Mouse (Mus musculus) kidney, embryonic 14.5 days (tissue): ENCODE results near the gene Scube2. TPM values are rescaled to one million over a fixed set of nuclear protein-coding genes. Genes with fewer than 3 reads are reported as not detected.

Experiments used
- ATAC-seq: fragments of 200-750 bp; cut with Nextera tagmentation; 2 replicates; pipeline ENCODE4 v1.8.0; 2017; ENCODE audit warnings: moderate number of reproducible peaks, mild to moderate bottlenecking, moderate TSS enrichment, moderate library complexity; ENCODE audit not compliant: low FRiP score, low TSS enrichment
- H3K27ac ChIP-seq: fragments of 300-500 bp; sonication (generic); 2 replicates; pipeline ENCODE4 v1.5.1; 2014; ENCODE audit warnings: low read depth, mild to moderate bottlenecking, low read length, moderate library complexity, mixed read lengths
- H3K27me3 ChIP-seq: fragments of 300-500 bp; sonication (generic); 2 replicates; pipeline ENCODE4 v1.6.1; 2014; ENCODE audit warnings: mild to moderate bottlenecking, low read length; ENCODE audit not compliant: control insufficient read depth, insufficient read depth
- H3K36me3 ChIP-seq: fragments of 300-500 bp; sonication (generic); 2 replicates; pipeline ENCODE4 v1.6.1; 2014; ENCODE audit warnings: low read length, mixed read lengths; ENCODE audit not compliant: control insufficient read depth, insufficient read depth
- H3K4me1 ChIP-seq: fragments of 300-500 bp; sonication (generic); 2 replicates; pipeline ENCODE4 v1.6.1; 2014; ENCODE audit warnings: low read length, mixed read lengths; ENCODE audit not compliant: control insufficient read depth, insufficient read depth
- H3K4me2 ChIP-seq: fragments of 300-500 bp; sonication (generic); replicated peaks from 2 replicates; pipeline ENCODE4 v1.6.1; 2014; ENCODE audit warnings: low read depth, mild to moderate bottlenecking, low read length
- H3K4me3 ChIP-seq: fragments of 300-500 bp; sonication (generic); 2 replicates; pipeline ENCODE4 v1.5.1; 2014; ENCODE audit warnings: mild to moderate bottlenecking, low read length
- H3K9ac ChIP-seq: fragments of 300-500 bp; sonication (generic); 2 replicates; pipeline ENCODE4 v1.6.1; 2014; ENCODE audit warnings: low read depth, mild to moderate bottlenecking, low read length, moderate library complexity
- H3K9me3 ChIP-seq: fragments of 300-500 bp; sonication (generic); 2 replicates; pipeline ENCODE4 v1.6.1; 2016; ENCODE audit warnings: low read length; ENCODE audit not compliant: control insufficient read depth
- WGBS: fragments of 180-500 bp; shearing (Covaris S2); extraction: QIAGEN DNeasy Blood & Tissue Kit; methylation state at CpG from one replicate; pipeline ENCODE4 v1.1.7; 2014; 5-methylcytosine and 5-hydroxymethylcytosine counted together
- polyA plus RNA-seq: library from polyadenylated mRNA; unstranded; fragments of >200 nt; fragmentation: Nextera tagmentation; extraction: Ambion mirVana; gene quantifications from 2 replicates; pipeline ENCODE4 v1.2.1, GENCODE M21; 2014

Gene Scube2
- polyA plus RNA-seq, 1 experiment from 2014 or later: 0.77 TPM

DNA sequence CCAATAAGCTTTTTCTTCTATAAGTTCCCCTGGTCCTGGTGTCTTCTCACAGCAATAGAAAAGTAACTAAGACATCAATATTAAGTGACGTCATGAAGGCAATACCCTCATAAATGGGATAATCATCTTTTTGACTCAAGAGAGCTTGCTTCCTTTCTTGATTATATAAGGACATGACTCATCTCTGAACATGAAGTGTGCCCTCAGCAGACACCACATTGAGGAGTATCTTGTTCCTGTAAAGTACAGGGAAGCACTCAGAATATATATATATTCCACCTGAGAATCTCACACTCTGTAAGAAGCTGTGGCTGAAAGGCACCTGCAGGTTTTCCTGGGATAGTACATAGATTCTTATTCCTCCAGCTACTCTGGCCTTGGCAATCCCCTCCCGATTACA lies 17.1 kb upstream of the Scube2 start:
- Histone ChIP-seq H3K27ac (no peak overlapping the region), H3K27me3 (no peaks in the 10 kb centered on the region), H3K4me2 (no peak overlapping the region), H3K36me3 (no peaks in the 10 kb centered on the region; the same call in 1 of the 2 replicates), H3K9ac (no peak overlapping the region), H3K4me1 (no peaks in the 10 kb centered on the region), H3K9me3 (peaks cover 4% of the 10 kb centered on the region; the same call in 1 of the 2 replicates), H3K4me3 (no peak overlapping the region)
- ATAC-seq: no peak
- 94% methylated on average over 2 of the region's 2 CpGs for WGBS

DNA sequence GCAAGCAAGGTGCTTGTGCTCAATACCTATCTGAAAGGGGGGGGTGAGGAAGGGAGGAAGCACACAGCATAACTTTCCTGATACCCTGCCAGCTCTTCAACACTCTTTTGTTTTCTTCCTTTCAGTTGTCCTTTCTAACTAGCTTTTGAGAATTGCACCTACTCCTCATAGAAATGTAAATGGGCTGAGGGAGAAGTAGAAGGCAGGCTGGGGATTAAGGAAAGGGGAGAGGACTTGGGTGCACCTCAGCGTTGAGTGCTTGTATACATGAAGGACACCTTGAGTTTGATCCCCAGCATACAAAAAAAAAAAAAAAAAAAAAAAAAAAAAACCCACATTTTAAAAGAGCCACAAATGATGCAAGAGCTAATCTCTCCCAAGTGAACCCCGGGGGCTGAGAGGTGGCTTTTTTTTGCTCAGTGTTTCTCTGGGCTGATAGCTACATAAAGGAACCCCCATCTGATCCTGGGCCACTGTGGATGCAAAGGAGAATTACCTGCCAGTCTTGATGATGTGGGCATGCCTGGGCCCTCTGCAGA lies 16.2 kb upstream of the Scube2 start:
- Histone ChIP-seq H3K4me2 (no peak overlapping the region), H3K27ac (no peak overlapping the region), H3K36me3 (no peaks in the 10 kb centered on the region; the same call in 1 of the 2 replicates), H3K9ac (no peak overlapping the region), H3K27me3 (no peaks in the 10 kb centered on the region), H3K4me1 (no peaks in the 10 kb centered on the region), H3K9me3 (peaks cover under 1% of the 10 kb centered on the region; the same call in 1 of the 2 replicates), H3K4me3 (no peak overlapping the region)
- no peak for ATAC-seq
- WGBS: 47% methylated on average over 2 of the region's 2 CpGs

DNA sequence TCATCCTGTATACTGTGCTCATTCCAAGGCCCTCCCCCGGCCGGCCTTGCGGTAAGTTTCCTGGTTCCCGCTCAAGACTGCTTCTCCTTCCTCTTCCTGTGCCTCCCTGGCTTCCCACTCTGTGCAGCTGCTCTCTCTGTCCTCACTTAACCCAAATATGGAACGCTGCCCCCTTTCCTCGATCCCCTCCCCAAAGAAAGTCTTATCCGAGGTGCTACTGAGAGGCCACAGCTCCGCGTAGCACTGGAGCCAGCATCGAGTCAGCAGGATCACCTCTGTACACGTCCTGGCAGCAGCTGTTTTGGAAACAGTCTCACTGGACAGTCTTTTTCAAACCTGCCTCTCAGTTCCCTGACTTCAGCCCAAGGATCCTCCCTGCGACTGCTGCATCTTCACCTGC lies 13.7 kb upstream of the Scube2 start:
- no peaks in the 10 kb centered on the region for H3K36me3 ChIP-seq
- no peak overlapping the region for H3K4me3 ChIP-seq
- no peak overlapping the region for H3K9ac ChIP-seq
- no peaks in the 10 kb centered on the region for H3K27me3 ChIP-seq
- ATAC-seq: no peak
- no peaks in the 10 kb centered on the region for H3K4me1 ChIP-seq
- H3K4me2 ChIP-seq: no peak overlapping the region
- H3K9me3 ChIP-seq: no peaks in the 10 kb centered on the region
- 45% methylated on average over 12 of the region's 12 CpGs for WGBS
- H3K27ac ChIP-seq: no peak overlapping the region

DNA sequence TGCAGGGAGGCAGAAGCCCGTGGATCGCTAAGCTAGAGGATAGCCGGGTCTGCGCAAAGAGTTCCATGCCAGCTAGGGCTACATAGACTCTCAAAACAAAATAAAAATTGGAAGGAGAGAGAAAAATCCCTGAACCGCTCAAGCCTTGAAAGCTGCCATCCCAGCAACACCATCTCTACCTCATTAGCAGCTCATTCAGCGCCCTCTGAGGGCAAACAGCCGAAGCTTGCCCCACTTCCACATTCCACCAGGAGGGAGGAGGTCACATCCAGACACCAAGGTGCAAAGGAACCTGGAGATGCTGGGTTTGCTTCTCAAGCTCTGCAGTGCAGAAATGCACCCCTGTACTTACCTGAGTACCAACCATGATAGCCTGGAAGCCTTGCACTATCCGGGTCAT lies 10.6 kb upstream of the Scube2 start:
- no peaks in the 10 kb centered on the region for H3K4me1 ChIP-seq
- H3K9ac ChIP-seq: no peak overlapping the region
- H3K4me3 ChIP-seq: no peak overlapping the region
- no peaks in the 10 kb centered on the region for H3K36me3 ChIP-seq
- 69% methylated on average over 8 of the region's 8 CpGs for WGBS
- no peak for ATAC-seq
- H3K4me2 ChIP-seq: no peak overlapping the region
- no peaks in the 10 kb centered on the region for H3K27me3 ChIP-seq
- no peaks in the 10 kb centered on the region for H3K9me3 ChIP-seq
- H3K27ac ChIP-seq: no peak overlapping the region

DNA sequence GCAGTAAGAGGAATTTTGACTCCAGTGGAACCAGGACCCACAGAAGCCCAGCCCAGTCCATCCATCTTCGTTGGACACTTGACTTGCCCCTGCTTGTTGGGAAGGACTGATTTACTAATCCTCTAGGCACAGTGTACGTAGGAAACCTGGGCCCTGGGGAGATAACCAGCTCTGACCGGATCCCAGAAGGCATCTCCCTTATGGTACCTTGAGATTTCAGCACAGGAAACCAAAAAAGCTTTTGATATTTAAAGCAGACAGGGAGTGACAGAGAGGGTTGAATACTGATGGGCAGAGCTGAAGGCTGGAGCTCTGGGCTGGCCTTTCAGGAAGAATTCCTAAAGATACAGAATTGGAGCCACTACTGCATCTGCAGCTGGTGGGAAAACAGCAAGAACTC lies 10.1 kb upstream of the Scube2 start:
- Histone ChIP-seq H3K27ac (no peak overlapping the region), H3K9ac (no peak overlapping the region), H3K36me3 (no peaks in the 10 kb centered on the region), H3K4me1 (no peaks in the 10 kb centered on the region), H3K4me2 (no peak overlapping the region), H3K9me3 (no peaks in the 10 kb centered on the region), H3K27me3 (no peaks in the 10 kb centered on the region), H3K4me3 (no peak overlapping the region)
- 67% methylated on average over 3 of the region's 3 CpGs for WGBS
- ATAC-seq: no peak

DNA sequence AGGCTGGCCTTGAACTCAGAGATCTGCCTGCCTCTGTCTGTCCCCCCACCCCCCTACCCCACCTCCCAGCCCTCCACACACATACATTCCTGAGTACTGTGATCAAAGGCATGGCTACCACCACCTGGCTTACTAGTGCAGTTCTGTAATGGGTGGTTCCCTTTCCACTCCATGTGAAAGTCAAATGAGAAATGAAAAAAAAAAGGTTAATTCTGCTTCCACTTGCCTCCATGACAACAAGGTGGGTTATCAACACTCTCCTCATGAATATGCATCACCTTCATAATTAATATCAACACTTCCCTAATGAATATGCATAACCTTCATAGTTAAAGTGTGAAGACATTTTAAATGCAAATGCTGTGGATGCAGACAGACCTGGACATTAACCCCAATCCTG lies 9.6 kb upstream of the Scube2 start:
- Histone ChIP-seq H3K27me3 (no peaks in the 10 kb centered on the region), H3K4me1 (no peaks in the 10 kb centered on the region), H3K36me3 (no peaks in the 10 kb centered on the region), H3K9ac (no peak overlapping the region), H3K9me3 (no peaks in the 10 kb centered on the region), H3K4me2 (no peak overlapping the region), H3K27ac (no peak overlapping the region), H3K4me3 (no peak overlapping the region)
- no peak for ATAC-seq

DNA sequence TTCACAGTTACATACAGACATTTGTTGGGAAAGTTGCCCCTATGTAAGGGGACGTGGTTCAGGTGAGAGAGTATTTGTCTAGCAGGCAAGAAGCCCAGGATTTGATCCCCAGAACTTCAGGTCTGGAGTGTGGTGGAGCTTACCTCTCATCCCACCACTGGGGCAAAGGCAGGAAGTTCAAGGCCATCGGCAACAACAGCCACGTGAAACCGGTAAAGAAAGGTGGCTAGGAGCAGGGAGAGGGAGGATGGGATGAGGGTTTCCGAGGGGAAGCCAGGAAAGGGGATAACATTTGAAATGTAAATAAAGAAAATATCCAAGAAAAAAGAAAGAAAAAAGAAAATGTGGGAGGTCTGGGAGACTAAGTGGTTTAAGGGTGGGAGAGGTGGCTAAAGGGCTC lies 7.7 kb upstream of the Scube2 start:
- Histone ChIP-seq H3K9ac (no peak overlapping the region), H3K27me3 (no peaks in the 10 kb centered on the region), H3K4me2 (no peak overlapping the region), H3K4me1 (no peaks in the 10 kb centered on the region), H3K27ac (no peak overlapping the region), H3K4me3 (no peak overlapping the region), H3K36me3 (no peaks in the 10 kb centered on the region), H3K9me3 (no peaks in the 10 kb centered on the region)
- 41% methylated on average over 5 of the region's 5 CpGs for WGBS
- no peak for ATAC-seq

DNA sequence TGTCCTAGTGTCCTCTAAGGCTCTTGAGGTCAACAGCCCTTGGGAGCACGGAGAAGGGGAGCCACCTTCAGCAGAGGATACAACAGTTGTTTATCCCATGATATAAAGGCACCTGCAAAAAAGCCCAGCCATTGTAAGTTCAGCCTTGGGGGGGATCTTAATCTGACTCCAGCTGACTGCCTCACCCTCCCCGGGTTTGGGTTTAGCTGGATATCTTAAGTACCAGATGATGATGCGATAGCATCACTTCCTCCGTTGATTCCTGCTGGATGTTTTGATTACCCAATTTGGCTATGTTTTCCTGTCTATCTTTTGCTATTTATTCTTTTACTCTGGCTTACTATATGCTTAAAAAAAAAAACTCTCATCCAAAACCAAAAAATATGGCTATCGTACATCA lies 5.8 kb upstream of the Scube2 start:
- Histone ChIP-seq H3K9ac (no peak overlapping the region), H3K4me2 (no peak overlapping the region), H3K27me3 (0 out of 2 replicates have a peak, but pooled peaks cover 2% of the 10 kb centered on the region), H3K4me3 (no peak overlapping the region), H3K36me3 (no peaks in the 10 kb centered on the region), H3K9me3 (no peaks in the 10 kb centered on the region), H3K27ac (no peak overlapping the region), H3K4me1 (no peaks in the 10 kb centered on the region)
- WGBS: 85% methylated on average over 5 of the region's 5 CpGs
- ATAC-seq: no peak

DNA sequence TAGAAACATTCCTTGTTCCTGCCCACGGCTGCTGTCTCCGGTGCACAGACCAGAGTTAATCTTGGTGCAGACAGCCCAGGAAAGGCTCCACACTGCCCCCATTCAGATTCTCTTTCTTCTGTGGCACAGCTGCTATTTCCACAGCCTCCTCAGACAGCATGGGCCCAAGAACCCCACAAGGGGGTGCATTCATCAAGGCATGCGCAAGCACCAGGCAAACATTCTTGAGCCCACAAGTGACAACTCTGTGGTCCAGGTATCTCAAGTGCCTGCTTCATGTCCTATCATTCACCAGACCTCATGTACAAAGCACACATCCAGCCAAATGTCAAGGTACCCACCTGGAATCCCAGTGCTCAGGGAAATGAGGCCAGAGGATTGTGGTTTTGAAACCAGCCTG lies 3.0 kb upstream of the Scube2 start:
- WGBS: 46% methylated on average over 3 of the region's 3 CpGs
- H3K27ac ChIP-seq: no peak overlapping the region
- H3K9ac ChIP-seq: no peak overlapping the region
- no peak overlapping the region for H3K4me2 ChIP-seq
- no peaks in the 10 kb centered on the region for H3K36me3 ChIP-seq
- no peak for ATAC-seq
- no peak overlapping the region for H3K4me3 ChIP-seq
- H3K4me1 ChIP-seq: 0 out of 2 replicates have a peak, but pooled peaks cover 7% of the 10 kb centered on the region
- H3K9me3 ChIP-seq: no peaks in the 10 kb centered on the region
- H3K27me3 ChIP-seq: peaks cover 24% of the 10 kb centered on the region
